Mouse (Mus musculus): ENCODE measurements around the gene Cox16. TPM values are rescaled to one million over a fixed set of nuclear protein-coding genes. Genes with fewer than 3 reads are reported as not detected.
"Not testable (repeated sequence)": the region's sequence is repeated elsewhere in the genome, so short reads cannot be mapped to it uniquely, and the experiment has no call there.

Gene Cox16
- polyA plus RNA-seq, 1 experiment from 2014 or later: 117 TPM

DNA sequence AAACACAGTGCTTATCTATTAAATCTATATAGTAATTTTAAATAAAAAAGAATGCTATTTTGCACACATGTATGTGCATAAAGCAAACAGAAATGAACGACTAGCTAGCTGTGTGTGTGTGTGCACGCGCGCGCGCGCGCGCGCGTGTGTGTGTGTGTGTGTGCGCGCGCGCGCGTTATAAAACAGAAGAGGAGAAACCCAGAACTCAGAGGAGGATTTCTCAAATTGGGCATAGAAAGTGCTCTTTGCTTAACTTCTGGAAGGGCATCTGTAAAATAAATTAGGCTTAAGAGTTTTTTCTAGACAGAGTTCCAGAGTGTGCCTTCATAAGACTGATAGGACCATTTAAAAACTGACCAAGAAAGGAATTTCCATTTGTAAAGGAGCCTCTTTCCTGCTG, 1.3 kb downstream of the Cox16 start:
- peak; percentile 56 for DNase-seq (ENCODE audit: low spot score)
- Histone ChIP-seq H3K36me3 (ENCODE audit: control insufficient read depth, insufficient read depth, low read length) (no peaks in the 10 kb centered on the region), H3K9me3 (ENCODE audit: control insufficient read depth, low read length) (no peaks in the 10 kb centered on the region), H3K4me1 (ENCODE audit: control insufficient read depth, insufficient read depth, low read length) (no peaks in the 10 kb centered on the region), H3K9ac (ENCODE audit: low read length) (no peak overlapping the region), H3K4me2 (ENCODE audit: low read depth, severe bottlenecking) (peak overlapping the region; percentile 37), H3K27ac (replicated peaks; ENCODE audit: low read depth, low read length) (no peak overlapping the region), H3K27me3 (ENCODE audit: control insufficient read depth, insufficient read depth, low read length) (no peaks in the 10 kb centered on the region), H3K4me3 (ENCODE audit: low read depth, low read length) (peak overlapping the region; percentile 70)
- WGBS: 46% methylated on average over 17 of the region's 17 CpGs
- ATAC-seq (ENCODE audit: insufficient number of reproducible peaks, low FRiP score, low TSS enrichment, low read depth): no peak

DNA sequence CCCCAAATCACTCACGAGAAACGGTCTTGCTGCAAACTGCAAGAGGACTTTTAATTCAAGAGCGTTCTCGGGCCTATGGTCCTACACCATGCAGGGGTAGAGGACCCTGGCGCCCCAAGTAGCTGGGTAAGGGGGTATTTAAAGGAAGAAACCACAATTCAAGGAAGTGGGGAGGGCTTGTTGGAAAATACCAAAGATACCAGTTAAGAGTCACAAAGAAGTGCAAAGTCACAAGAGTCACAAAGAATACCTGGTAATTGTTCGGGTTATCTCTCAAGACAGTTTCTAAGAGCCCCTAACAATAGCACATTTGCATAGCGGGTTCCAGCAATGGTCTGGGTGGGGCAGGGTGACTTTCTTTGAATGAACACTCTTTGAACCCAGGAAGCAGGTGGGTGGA, 25.9 kb downstream of the Cox16 start:
- not testable (repeated sequence) for H3K9ac ChIP-seq (ENCODE audit: low read length); H3K9me3 ChIP-seq (ENCODE audit: control insufficient read depth, low read length); H3K27me3 ChIP-seq (ENCODE audit: control insufficient read depth, insufficient read depth, low read length); H3K27ac ChIP-seq (replicated peaks; ENCODE audit: low read depth, low read length); H3K4me1 ChIP-seq (ENCODE audit: control insufficient read depth, insufficient read depth, low read length); ATAC-seq (ENCODE audit: insufficient number of reproducible peaks, low FRiP score, low TSS enrichment, low read depth); H3K4me3 ChIP-seq (ENCODE audit: low read depth, low read length); DNase-seq (ENCODE audit: low spot score); H3K4me2 ChIP-seq (ENCODE audit: low read depth, severe bottlenecking); H3K36me3 ChIP-seq (ENCODE audit: control insufficient read depth, insufficient read depth, low read length)
- WGBS: 96% methylated on average over 7 of the region's 7 CpGs

DNA sequence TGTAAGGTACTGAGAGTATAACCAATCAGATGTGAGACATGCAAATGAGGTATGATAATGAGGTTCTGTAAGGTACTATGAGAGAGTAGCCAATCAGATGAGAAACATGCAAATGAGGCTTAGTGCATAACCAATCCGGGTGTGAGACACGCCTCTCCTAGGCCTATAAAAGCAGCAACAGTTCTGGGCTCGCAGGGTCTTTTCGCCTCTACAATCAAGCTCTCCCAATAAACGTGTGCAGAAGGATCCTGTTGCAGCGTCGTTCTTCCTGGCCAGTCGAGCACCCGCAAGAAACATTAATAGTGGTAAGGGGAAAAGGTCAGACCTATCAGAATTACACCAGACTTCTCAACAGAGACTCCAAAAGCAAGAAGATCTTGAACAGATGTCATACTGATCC, 45.9 kb downstream of the Cox16 start:
- not testable (repeated sequence) for H3K4me2 ChIP-seq (ENCODE audit: low read depth, severe bottlenecking); H3K27me3 ChIP-seq (ENCODE audit: control insufficient read depth, insufficient read depth, low read length); ATAC-seq (ENCODE audit: insufficient number of reproducible peaks, low FRiP score, low TSS enrichment, low read depth); H3K4me3 ChIP-seq (ENCODE audit: low read depth, low read length); H3K9me3 ChIP-seq (ENCODE audit: control insufficient read depth, low read length); H3K36me3 ChIP-seq (ENCODE audit: control insufficient read depth, insufficient read depth, low read length); H3K4me1 ChIP-seq (ENCODE audit: control insufficient read depth, insufficient read depth, low read length); DNase-seq (ENCODE audit: low spot score); H3K9ac ChIP-seq (ENCODE audit: low read length); H3K27ac ChIP-seq (replicated peaks; ENCODE audit: low read depth, low read length)
- 94% methylated on average over 9 of the region's 9 CpGs for WGBS

DNA sequence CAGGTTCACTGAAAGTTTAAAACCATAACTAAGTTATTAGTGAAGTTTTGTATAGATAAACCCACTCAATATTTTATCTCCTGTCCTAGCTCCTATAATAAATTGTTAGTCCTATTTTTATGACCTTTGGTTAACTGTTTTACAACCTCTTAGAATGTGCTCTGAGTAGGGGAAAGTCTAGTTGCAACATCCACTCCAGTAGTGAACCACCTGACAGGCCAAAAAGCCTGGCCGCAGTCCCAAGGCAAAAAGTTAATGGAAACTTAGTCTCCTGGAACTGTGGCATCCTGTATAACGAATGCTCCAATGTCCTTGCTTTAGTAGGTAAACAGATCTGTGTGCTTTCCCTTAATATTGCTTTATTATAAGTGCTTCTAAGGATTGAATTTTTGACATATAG, 50.1 kb downstream of the Cox16 start:
- WGBS: 85% methylated on average over 2 of the region's 2 CpGs
- H3K9ac ChIP-seq (ENCODE audit: low read length); H3K4me1 ChIP-seq (ENCODE audit: control insufficient read depth, insufficient read depth, low read length); H3K27me3 ChIP-seq (ENCODE audit: control insufficient read depth, insufficient read depth, low read length); ATAC-seq (ENCODE audit: insufficient number of reproducible peaks, low FRiP score, low TSS enrichment, low read depth); DNase-seq (ENCODE audit: low spot score); H3K9me3 ChIP-seq (ENCODE audit: control insufficient read depth, low read length); H3K4me3 ChIP-seq (ENCODE audit: low read depth, low read length); H3K27ac ChIP-seq (replicated peaks; ENCODE audit: low read depth, low read length); H3K4me2 ChIP-seq (ENCODE audit: low read depth, severe bottlenecking); H3K36me3 ChIP-seq (ENCODE audit: control insufficient read depth, insufficient read depth, low read length): not testable (repeated sequence)

DNA sequence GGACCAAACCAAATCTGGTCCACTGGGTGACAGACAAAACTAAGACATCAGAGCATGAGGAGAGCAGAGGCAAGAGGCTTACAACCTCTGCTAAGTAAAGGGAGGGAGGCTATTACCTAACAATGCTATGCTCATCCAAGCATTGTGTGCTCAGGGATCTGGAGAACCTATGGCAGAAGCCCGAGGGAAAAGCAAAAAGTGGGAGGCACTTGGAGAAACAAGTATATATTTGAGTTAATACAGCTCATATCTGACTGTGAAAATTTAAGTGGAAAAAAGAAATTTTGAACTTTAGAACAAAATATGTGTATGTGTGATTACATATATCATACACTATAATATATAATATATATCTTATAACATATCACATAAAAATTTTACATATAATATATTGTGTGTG, 63.1 kb downstream of the Cox16 start, which contains the start of gene Adam4:
TSS of gene Adam4 (minus strand) at position 101 of the 400 bp plus-strand sequence.
- Histone ChIP-seq H3K9me3 (ENCODE audit: control insufficient read depth, low read length) (no peaks in the 10 kb centered on the region; the same call in 1 of the 2 replicates), H3K4me1 (ENCODE audit: control insufficient read depth, insufficient read depth, low read length) (no peaks in the 10 kb centered on the region), H3K9ac (ENCODE audit: low read length) (no peak within 1 kb of the TSS), H3K4me3 (ENCODE audit: low read depth, low read length) (no peak within 1 kb of the TSS), H3K27me3 (ENCODE audit: control insufficient read depth, insufficient read depth, low read length) (no peaks in the 10 kb centered on the region), H3K4me2 (ENCODE audit: low read depth, severe bottlenecking) (no peak within 1 kb of the TSS), H3K36me3 (ENCODE audit: control insufficient read depth, insufficient read depth, low read length) (no peaks in the 10 kb centered on the region), H3K27ac (replicated peaks; ENCODE audit: low read depth, low read length) (no peak within 1 kb of the TSS)
- WGBS: 94% methylated on average over 1 of the region's 1 CpGs
- DNase-seq (ENCODE audit: low spot score) (no peak), ATAC-seq (ENCODE audit: insufficient number of reproducible peaks, low FRiP score, low TSS enrichment, low read depth) (no peak)

DNA sequence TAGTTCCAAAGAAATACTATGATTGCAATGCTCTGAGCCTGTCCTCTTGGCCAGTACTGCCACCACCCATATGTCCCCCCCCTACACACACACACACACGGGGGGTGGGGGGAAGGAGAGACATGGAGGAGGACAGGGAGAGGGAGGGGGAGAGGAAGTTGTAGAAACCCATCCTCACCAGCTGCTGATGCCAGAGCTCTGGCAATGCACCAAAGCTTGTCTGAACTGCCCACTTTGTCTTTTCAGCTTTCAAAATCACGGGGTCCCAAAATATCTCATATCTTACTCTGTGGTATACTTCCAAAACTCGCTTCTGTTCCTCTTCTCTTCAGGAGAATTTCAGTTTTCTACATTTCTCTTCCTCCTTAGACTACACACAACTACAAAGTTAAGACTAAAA, 71.7 kb downstream of the Cox16 start:
- Histone ChIP-seq H3K36me3 (ENCODE audit: control insufficient read depth, insufficient read depth, low read length) (no peaks in the 10 kb centered on the region), H3K9me3 (ENCODE audit: control insufficient read depth, low read length) (no peaks in the 10 kb centered on the region), H3K4me2 (ENCODE audit: low read depth, severe bottlenecking) (no peak overlapping the region), H3K9ac (ENCODE audit: low read length) (no peak overlapping the region), H3K4me3 (ENCODE audit: low read depth, low read length) (no peak overlapping the region), H3K27me3 (ENCODE audit: control insufficient read depth, insufficient read depth, low read length) (no peaks in the 10 kb centered on the region), H3K27ac (replicated peaks; ENCODE audit: low read depth, low read length) (no peak overlapping the region), H3K4me1 (ENCODE audit: control insufficient read depth, insufficient read depth, low read length) (no peaks in the 10 kb centered on the region)
- ATAC-seq (ENCODE audit: insufficient number of reproducible peaks, low FRiP score, low TSS enrichment, low read depth): no peak
- no peak for DNase-seq (ENCODE audit: low spot score)
- 83% methylated on average over 3 of the region's 3 CpGs for WGBS

DNA sequence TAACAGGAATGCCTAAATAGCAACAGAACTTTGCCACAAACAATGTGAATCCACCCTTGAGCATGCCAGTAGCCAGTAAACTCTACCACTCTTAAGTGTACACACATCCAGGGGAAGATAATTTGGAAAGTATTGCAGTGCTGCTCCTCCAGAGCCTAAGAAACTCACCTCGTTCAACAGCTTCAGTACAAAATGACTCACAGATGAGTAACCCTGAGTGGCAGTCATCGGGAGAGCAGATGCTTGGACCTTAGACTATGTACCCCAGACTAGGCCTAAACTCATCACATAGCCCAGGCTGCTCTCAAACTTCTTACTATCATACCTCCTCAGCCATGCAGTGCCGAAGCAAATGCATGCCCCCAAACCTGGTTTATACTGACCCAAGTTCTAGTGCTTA, 76.0 kb downstream of the Cox16 start:
- WGBS: 92% methylated on average over 3 of the region's 3 CpGs
- no peak for ATAC-seq (ENCODE audit: insufficient number of reproducible peaks, low FRiP score, low TSS enrichment, low read depth)

DNA sequence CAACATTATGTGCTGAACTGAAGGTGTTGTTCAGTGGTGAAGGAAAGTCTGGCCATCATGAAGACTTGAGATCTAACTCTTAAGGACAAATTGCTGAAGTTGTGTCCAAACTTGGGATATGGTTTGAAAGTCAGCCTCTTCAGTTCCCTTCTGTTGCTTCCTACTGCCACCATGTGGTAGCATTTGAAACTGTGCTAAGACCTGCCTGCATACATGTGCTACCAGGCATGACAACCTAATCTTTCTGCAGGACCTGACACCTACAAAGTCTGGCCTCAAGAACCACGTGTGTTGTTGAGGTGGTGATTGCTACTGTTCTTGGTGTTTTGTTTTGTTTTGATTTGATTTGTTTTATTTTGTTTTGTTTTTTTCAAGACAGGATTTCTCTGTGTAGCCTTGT, 82.7 kb downstream of the Cox16 start:
- no peak overlapping the region for H3K4me2 ChIP-seq (ENCODE audit: low read depth, severe bottlenecking)
- H3K4me1 ChIP-seq (ENCODE audit: control insufficient read depth, insufficient read depth, low read length): no peaks in the 10 kb centered on the region
- H3K27me3 ChIP-seq (ENCODE audit: control insufficient read depth, insufficient read depth, low read length): no peaks in the 10 kb centered on the region
- no peak for ATAC-seq (ENCODE audit: insufficient number of reproducible peaks, low FRiP score, low TSS enrichment, low read depth)
- H3K9me3 ChIP-seq (ENCODE audit: control insufficient read depth, low read length): no peaks in the 10 kb centered on the region
- H3K4me3 ChIP-seq (ENCODE audit: low read depth, low read length): no peak overlapping the region
- no peak overlapping the region for H3K9ac ChIP-seq (ENCODE audit: low read length)
- no peaks in the 10 kb centered on the region for H3K36me3 ChIP-seq (ENCODE audit: control insufficient read depth, insufficient read depth, low read length)
- peak; percentile 64 for DNase-seq (ENCODE audit: low spot score)
- WGBS: 18% methylated on average over 1 of the region's 1 CpGs
- no peak overlapping the region for H3K27ac ChIP-seq (replicated peaks; ENCODE audit: low read depth, low read length)

More for the DNA sequence above, 76.0 kb downstream of the Cox16 start:
- no peaks in the 10 kb centered on the region for H3K9me3 ChIP-seq (ENCODE audit: control insufficient read depth, low read length)
- no peaks in the 10 kb centered on the region for H3K36me3 ChIP-seq (ENCODE audit: control insufficient read depth, insufficient read depth, low read length)
- H3K4me2 ChIP-seq (ENCODE audit: low read depth, severe bottlenecking): no peak overlapping the region
- no peaks in the 10 kb centered on the region for H3K27me3 ChIP-seq (ENCODE audit: control insufficient read depth, insufficient read depth, low read length)
- DNase-seq (ENCODE audit: low spot score): no peak
- H3K27ac ChIP-seq (replicated peaks; ENCODE audit: low read depth, low read length): no peak overlapping the region
- H3K4me1 ChIP-seq (ENCODE audit: control insufficient read depth, insufficient read depth, low read length): no peaks in the 10 kb centered on the region
- no peak overlapping the region for H3K4me3 ChIP-seq (ENCODE audit: low read depth, low read length)
- no peak overlapping the region for H3K9ac ChIP-seq (ENCODE audit: low read length)

DNA sequence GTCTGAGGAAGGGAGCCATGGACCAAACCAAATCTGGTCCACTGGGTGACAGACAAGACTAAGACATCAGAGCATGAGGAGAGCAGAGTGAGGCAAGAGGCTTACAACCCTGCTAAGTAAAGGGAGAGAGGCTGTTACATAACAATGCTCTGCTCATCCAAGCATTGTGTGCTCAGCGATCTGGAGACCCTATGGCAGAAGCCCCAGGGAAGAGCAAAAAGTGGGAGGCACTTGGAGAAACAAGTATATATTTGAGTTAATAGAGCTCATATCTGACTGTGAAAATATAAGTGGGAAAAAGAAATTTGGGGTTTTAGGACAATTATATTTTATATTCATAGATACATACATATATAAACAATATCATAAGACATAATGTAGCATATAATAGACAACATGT, 105.6 kb downstream of the Cox16 start, which contains the start of gene Gm4787:
TSS of gene Gm4787 (minus strand) at position 101 of the 400 bp plus-strand sequence.
- H3K9ac ChIP-seq (ENCODE audit: low read length); H3K27ac ChIP-seq (replicated peaks; ENCODE audit: low read depth, low read length); H3K4me1 ChIP-seq (ENCODE audit: control insufficient read depth, insufficient read depth, low read length); H3K9me3 ChIP-seq (ENCODE audit: control insufficient read depth, low read length); DNase-seq (ENCODE audit: low spot score); H3K4me2 ChIP-seq (ENCODE audit: low read depth, severe bottlenecking); H3K27me3 ChIP-seq (ENCODE audit: control insufficient read depth, insufficient read depth, low read length); H3K4me3 ChIP-seq (ENCODE audit: low read depth, low read length); H3K36me3 ChIP-seq (ENCODE audit: control insufficient read depth, insufficient read depth, low read length); ATAC-seq (ENCODE audit: insufficient number of reproducible peaks, low FRiP score, low TSS enrichment, low read depth): not testable (repeated sequence)
- WGBS: 88% methylated on average over 1 of the region's 1 CpGs

All from limb, embryonic 11.5 days (tissue).